Mouse (Mus musculus) heart, embryonic 15.5 days (tissue): ENCODE measurements around the gene Rabgap1l. TPM values are rescaled to one million over a fixed set of nuclear protein-coding genes. Genes with fewer than 3 reads are reported as not detected.
"Not testable (repeated sequence)": the region's sequence is repeated elsewhere in the genome, so short reads cannot be mapped to it uniquely, and the experiment has no call there.

Experiments
- ATAC-seq: fragments of 200-750 bp; cut with Nextera tagmentation; replicated peaks from 2 replicates; pipeline ENCODE4 v1.8.0; 2017; ENCODE audit warnings: low read depth, moderate TSS enrichment; ENCODE audit not compliant: insufficient number of reproducible peaks, insufficient read depth, low FRiP score
- H3K27ac ChIP-seq: fragments of 300-500 bp; sonication (generic); 2 replicates; pipeline ENCODE4 v1.5.1; 2015; ENCODE audit warnings: mild to moderate bottlenecking, inconsistent platforms
- H3K27me3 ChIP-seq: fragments of 300-500 bp; sonication (generic); 2 replicates; pipeline ENCODE4 v1.6.1; 2015; ENCODE audit warnings: inconsistent platforms
- H3K36me3 ChIP-seq: fragments of 300-500 bp; sonication (generic); 2 replicates; pipeline ENCODE4 v1.6.1; 2015; ENCODE audit warnings: mild to moderate bottlenecking, inconsistent platforms
- H3K4me1 ChIP-seq: fragments of 300-500 bp; sonication (generic); replicated peaks from 2 replicates; pipeline ENCODE4 v1.6.1; 2015; ENCODE audit warnings: inconsistent platforms
- H3K4me2 ChIP-seq: fragments of 300-500 bp; sonication (generic); 2 replicates; pipeline ENCODE4 v1.6.1; 2015; ENCODE audit warnings: inconsistent platforms, mild to moderate bottlenecking, moderate library complexity
- H3K4me3 ChIP-seq: fragments of 300-500 bp; sonication (generic); 2 replicates; pipeline ENCODE4 v1.5.1; 2015; ENCODE audit warnings: mild to moderate bottlenecking, inconsistent platforms
- H3K9ac ChIP-seq: fragments of 300-500 bp; sonication (generic); 2 replicates; pipeline ENCODE4 v1.6.1; 2015; ENCODE audit warnings: mild to moderate bottlenecking, inconsistent platforms
- H3K9me3 ChIP-seq: fragments of 300-500 bp; sonication (generic); replicated peaks from 2 replicates; pipeline ENCODE4 v1.6.1; 2016; ENCODE audit warnings: inconsistent platforms
- WGBS: fragments of 180-500 bp; shearing (Covaris S2); methylation state at CpG from one replicate; pipeline ENCODE4 v1.1.7; 2015; ENCODE audit warnings: mixed read lengths; 5-methylcytosine and 5-hydroxymethylcytosine counted together
- polyA plus RNA-seq: library from polyadenylated mRNA; unstranded; fragments of >200 nt; fragmentation: Nextera tagmentation; extraction: Ambion mirVana; gene quantifications from 2 replicates; pipeline ENCODE4 v1.2.1, GENCODE M21; 2015

The Rabgap1l gene
- polyA plus RNA-seq, 1 experiment from 2014 or later: 79.1 TPM

- Histone ChIP-seq H3K4me1 (no peaks in the 10 kb centered on the region), H3K36me3 (no peaks in the 10 kb centered on the region), H3K4me2 (no peak overlapping the region), H3K9me3 (no peaks in the 10 kb centered on the region), H3K9ac (no peak overlapping the region), H3K27me3 (no peaks in the 10 kb centered on the region), H3K4me3 (no peak overlapping the region), H3K27ac (no peak overlapping the region)
- WGBS: 70% methylated on average over 12 of the region's 12 CpGs
- no peak for ATAC-seq
Observed at GRCm38 (mm10) chr1:160628213-160628932, 164.6 kb downstream of the Rabgap1l start.

GRCm38 (mm10) chr1:160624354-160625120 is 168.5 kb downstream of the Rabgap1l start:
- not testable (repeated sequence) for H3K27ac ChIP-seq, ATAC-seq, H3K9me3 ChIP-seq, H3K36me3 ChIP-seq, H3K9ac ChIP-seq, H3K4me1 ChIP-seq, H3K27me3 ChIP-seq, H3K4me2 ChIP-seq, H3K4me3 ChIP-seq
- WGBS: 83% methylated on average over 4 of the region's 4 CpGs

GRCm38 (mm10) chr1:160618201-160618600 is 174.8 kb downstream of the Rabgap1l start:
- H3K9ac ChIP-seq: no peak overlapping the region
- WGBS: 75% methylated on average over 2 of the region's 2 CpGs

GRCm38 (mm10) chr1:160606425-160606824 is 186.6 kb downstream of the Rabgap1l start:
- no peak overlapping the region for H3K4me2 ChIP-seq
- no peak overlapping the region for H3K9ac ChIP-seq
- no peak overlapping the region for H3K27ac ChIP-seq
- no peaks in the 10 kb centered on the region for H3K27me3 ChIP-seq
- 75% methylated on average over 2 of the region's 2 CpGs for WGBS
- H3K36me3 ChIP-seq: no peaks in the 10 kb centered on the region
- ATAC-seq: no peak
- no peak overlapping the region for H3K4me3 ChIP-seq
- H3K4me1 ChIP-seq: no peaks in the 10 kb centered on the region
- no peaks in the 10 kb centered on the region for H3K9me3 ChIP-seq

More at GRCm38 (mm10) chr1:160618201-160618600, 174.8 kb downstream of the Rabgap1l start:
- H3K9me3 ChIP-seq: no peaks in the 10 kb centered on the region
- H3K4me1 ChIP-seq: no peaks in the 10 kb centered on the region
- no peaks in the 10 kb centered on the region for H3K36me3 ChIP-seq
- H3K27me3 ChIP-seq: no peaks in the 10 kb centered on the region
- H3K27ac ChIP-seq: no peak overlapping the region
- ATAC-seq: no peak
- no peak overlapping the region for H3K4me3 ChIP-seq
- no peak overlapping the region for H3K4me2 ChIP-seq

GRCm38 (mm10) chr1:160603312-160603711 is 189.7 kb downstream of the Rabgap1l start:
- H3K4me1 ChIP-seq, ATAC-seq, H3K27me3 ChIP-seq, H3K36me3 ChIP-seq, H3K9ac ChIP-seq, H3K4me2 ChIP-seq, H3K4me3 ChIP-seq, H3K9me3 ChIP-seq, H3K27ac ChIP-seq: not testable (repeated sequence)

- Histone ChIP-seq H3K9ac (no peak overlapping the region), H3K4me1 (no peaks in the 10 kb centered on the region), H3K27me3 (no peaks in the 10 kb centered on the region), H3K4me3 (no peak overlapping the region), H3K27ac (no peak overlapping the region), H3K9me3 (no peaks in the 10 kb centered on the region), H3K36me3 (no peaks in the 10 kb centered on the region), H3K4me2 (no peak overlapping the region)
- ATAC-seq: no peak
- 70% methylated on average over 1 of the region's 1 CpGs for WGBS
Observed at GRCm38 (mm10) chr1:160597369-160597768, 195.6 kb downstream of the Rabgap1l start.

- Histone ChIP-seq H3K4me1 (no peaks in the 10 kb centered on the region), H3K27me3 (no peaks in the 10 kb centered on the region), H3K4me3 (no peak overlapping the region), H3K36me3 (no peaks in the 10 kb centered on the region), H3K9me3 (no peaks in the 10 kb centered on the region), H3K27ac (no peak overlapping the region), H3K4me2 (no peak overlapping the region), H3K9ac (no peak overlapping the region)
- WGBS: 72% methylated on average over 3 of the region's 3 CpGs
- ATAC-seq: no peak
Observed at GRCm38 (mm10) chr1:160596948-160597270, 196.1 kb downstream of the Rabgap1l start.

- Histone ChIP-seq H3K4me3 (no peak overlapping the region), H3K27me3 (no peaks in the 10 kb centered on the region), H3K4me1 (no peaks in the 10 kb centered on the region), H3K9me3 (no peaks in the 10 kb centered on the region), H3K9ac (no peak overlapping the region), H3K27ac (no peak overlapping the region), H3K4me2 (no peak overlapping the region), H3K36me3 (no peaks in the 10 kb centered on the region)
- no peak for ATAC-seq
Observed at GRCm38 (mm10) chr1:160596252-160596947, 196.6 kb downstream of the Rabgap1l start.

GRCm38 (mm10) chr1:160594576-160594975 is 198.4 kb downstream of the Rabgap1l start:
- Histone ChIP-seq H3K36me3 (no peaks in the 10 kb centered on the region), H3K4me1 (no peaks in the 10 kb centered on the region), H3K4me3 (no peak overlapping the region), H3K9me3 (no peaks in the 10 kb centered on the region), H3K9ac (no peak overlapping the region), H3K27me3 (no peaks in the 10 kb centered on the region), H3K27ac (no peak overlapping the region), H3K4me2 (no peak overlapping the region)
- no peak for ATAC-seq
- 80% methylated on average over 1 of the region's 1 CpGs for WGBS

GRCm38 (mm10) chr1:160594066-160594465 is 198.9 kb downstream of the Rabgap1l start:
- WGBS: 92% methylated on average over 4 of the region's 4 CpGs
- ATAC-seq: no peak
- Histone ChIP-seq H3K4me3 (no peak overlapping the region), H3K4me2 (no peak overlapping the region), H3K36me3 (no peaks in the 10 kb centered on the region), H3K9me3 (no peaks in the 10 kb centered on the region), H3K27ac (no peak overlapping the region), H3K9ac (no peak overlapping the region), H3K27me3 (no peaks in the 10 kb centered on the region), H3K4me1 (no peaks in the 10 kb centered on the region)

- Histone ChIP-seq H3K36me3 (no peaks in the 10 kb centered on the region), H3K9me3 (no peaks in the 10 kb centered on the region), H3K27ac (no peak overlapping the region), H3K4me2 (no peak overlapping the region), H3K4me3 (no peak overlapping the region), H3K9ac (no peak overlapping the region), H3K27me3 (no peaks in the 10 kb centered on the region), H3K4me1 (no peaks in the 10 kb centered on the region)
- 73% methylated on average over 4 of the region's 4 CpGs for WGBS
- ATAC-seq: no peak
Observed at GRCm38 (mm10) chr1:160588911-160589590, 204.0 kb downstream of the Rabgap1l start.
